Mouse (Mus musculus): ENCODE measurements around the gene Il1rap. TPM values are rescaled to one million over a fixed set of nuclear protein-coding genes. Genes with fewer than 3 reads are reported as not detected.

Gene Il1rap
- polyA plus RNA-seq, 1 experiment from 2014 or later = 3.7 TPM

- 91% methylated on average over 1 of the region's 1 CpGs for WGBS
- no peaks in the 10 kb centered on the region for H3K36me3 ChIP-seq (ENCODE audit: control insufficient read depth, insufficient read depth, low read length)
- H3K27ac ChIP-seq (ENCODE audit: low read depth, low read length) = no peak overlapping the region
- no peaks in the 10 kb centered on the region for H3K4me1 ChIP-seq (ENCODE audit: control insufficient read depth, insufficient read depth, low read length)
- H3K9ac ChIP-seq (ENCODE audit: low read length) = no peak overlapping the region
- H3K27me3 ChIP-seq (replicated peaks; ENCODE audit: control insufficient read depth, insufficient read depth, low read length) = no peaks in the 10 kb centered on the region
- H3K4me3 ChIP-seq (ENCODE audit: low read depth, low read length) = no peak overlapping the region
- ATAC-seq = no peak
- no peak overlapping the region for H3K4me2 ChIP-seq (ENCODE audit: low read length)
- no peaks in the 10 kb centered on the region for H3K9me3 ChIP-seq (replicated peaks; ENCODE audit: control insufficient read depth, low read length)
- no peak for DNase-seq (ENCODE audit: low spot score)
Measured at GRCm38 (mm10) chr16:26601482-26601881, 20.0 kb downstream of the Il1rap start.

- Histone ChIP-seq H3K9ac (ENCODE audit: low read length) (no peak overlapping the region), H3K27me3 (replicated peaks; ENCODE audit: control insufficient read depth, insufficient read depth, low read length) (no peaks in the 10 kb centered on the region), H3K4me3 (ENCODE audit: low read depth, low read length) (no peak overlapping the region), H3K27ac (ENCODE audit: low read depth, low read length) (no peak overlapping the region), H3K9me3 (replicated peaks; ENCODE audit: control insufficient read depth, low read length) (no peaks in the 10 kb centered on the region), H3K4me2 (ENCODE audit: low read length) (no peak overlapping the region), H3K36me3 (ENCODE audit: control insufficient read depth, insufficient read depth, low read length) (no peaks in the 10 kb centered on the region), H3K4me1 (ENCODE audit: control insufficient read depth, insufficient read depth, low read length) (no peaks in the 10 kb centered on the region)
- DNase-seq (ENCODE audit: low spot score) (no peak), ATAC-seq (no peak)
- WGBS = 89% methylated on average over 3 of the region's 3 CpGs
Measured at GRCm38 (mm10) chr16:26604621-26605020, 23.1 kb downstream of the Il1rap start.

- Histone ChIP-seq H3K36me3 (ENCODE audit: control insufficient read depth, insufficient read depth, low read length) (no peaks in the 10 kb centered on the region), H3K4me3 (ENCODE audit: low read depth, low read length) (no peak overlapping the region), H3K27ac (ENCODE audit: low read depth, low read length) (no peak overlapping the region), H3K4me1 (ENCODE audit: control insufficient read depth, insufficient read depth, low read length) (no peaks in the 10 kb centered on the region), H3K27me3 (replicated peaks; ENCODE audit: control insufficient read depth, insufficient read depth, low read length) (no peaks in the 10 kb centered on the region), H3K4me2 (ENCODE audit: low read length) (no peak overlapping the region), H3K9ac (ENCODE audit: low read length) (no peak overlapping the region), H3K9me3 (replicated peaks; ENCODE audit: control insufficient read depth, low read length) (no peaks in the 10 kb centered on the region)
- no peak for DNase-seq (ENCODE audit: low spot score)
- ATAC-seq = no peak
- 91% methylated on average over 2 of the region's 2 CpGs for WGBS
Measured at GRCm38 (mm10) chr16:26608003-26608402, 26.5 kb downstream of the Il1rap start.

GRCm38 (mm10) chr16:26610508-26610907 lies 29.0 kb downstream of the Il1rap start:
- H3K4me3 ChIP-seq (ENCODE audit: low read depth, low read length) = no peak overlapping the region
- DNase-seq (ENCODE audit: low spot score) (no peak), ATAC-seq (no peak)
- no peak overlapping the region for H3K4me2 ChIP-seq (ENCODE audit: low read length)
- H3K9ac ChIP-seq (ENCODE audit: low read length) = no peak overlapping the region
- 75% methylated on average over 1 of the region's 1 CpGs for WGBS
- no peaks in the 10 kb centered on the region for H3K4me1 ChIP-seq (ENCODE audit: control insufficient read depth, insufficient read depth, low read length)
- no peaks in the 10 kb centered on the region for H3K27me3 ChIP-seq (replicated peaks; ENCODE audit: control insufficient read depth, insufficient read depth, low read length)
- no peak overlapping the region for H3K27ac ChIP-seq (ENCODE audit: low read depth, low read length)
- H3K36me3 ChIP-seq (ENCODE audit: control insufficient read depth, insufficient read depth, low read length) = no peaks in the 10 kb centered on the region
- no peaks in the 10 kb centered on the region for H3K9me3 ChIP-seq (replicated peaks; ENCODE audit: control insufficient read depth, low read length)

- Histone ChIP-seq H3K9ac (ENCODE audit: low read length) (no peak overlapping the region), H3K4me2 (ENCODE audit: low read length) (no peak overlapping the region), H3K27ac (ENCODE audit: low read depth, low read length) (no peak overlapping the region), H3K4me1 (ENCODE audit: control insufficient read depth, insufficient read depth, low read length) (no peaks in the 10 kb centered on the region), H3K36me3 (ENCODE audit: control insufficient read depth, insufficient read depth, low read length) (no peaks in the 10 kb centered on the region), H3K4me3 (ENCODE audit: low read depth, low read length) (no peak overlapping the region), H3K27me3 (replicated peaks; ENCODE audit: control insufficient read depth, insufficient read depth, low read length) (no peaks in the 10 kb centered on the region), H3K9me3 (replicated peaks; ENCODE audit: control insufficient read depth, low read length) (no peaks in the 10 kb centered on the region)
- WGBS = 89% methylated on average over 10 of the region's 10 CpGs
- no peak for ATAC-seq
- no peak for DNase-seq (ENCODE audit: low spot score)
Measured at GRCm38 (mm10) chr16:26612499-26613220, 31.2 kb downstream of the Il1rap start.

- H3K9me3 ChIP-seq (replicated peaks; ENCODE audit: control insufficient read depth, low read length) = no peaks in the 10 kb centered on the region
- H3K4me2 ChIP-seq (ENCODE audit: low read length) = no peak overlapping the region
- no peaks in the 10 kb centered on the region for H3K27me3 ChIP-seq (replicated peaks; ENCODE audit: control insufficient read depth, insufficient read depth, low read length)
- H3K4me1 ChIP-seq (ENCODE audit: control insufficient read depth, insufficient read depth, low read length) = no peaks in the 10 kb centered on the region
- ATAC-seq (no peak), DNase-seq (ENCODE audit: low spot score) (no peak)
- no peak overlapping the region for H3K27ac ChIP-seq (ENCODE audit: low read depth, low read length)
- no peak overlapping the region for H3K9ac ChIP-seq (ENCODE audit: low read length)
- H3K4me3 ChIP-seq (ENCODE audit: low read depth, low read length) = no peak overlapping the region
- WGBS = 95% methylated on average over 1 of the region's 1 CpGs
- H3K36me3 ChIP-seq (ENCODE audit: control insufficient read depth, insufficient read depth, low read length) = no peaks in the 10 kb centered on the region
Measured at GRCm38 (mm10) chr16:26623141-26623540, 41.6 kb downstream of the Il1rap start.

- Histone ChIP-seq H3K27me3 (replicated peaks; ENCODE audit: control insufficient read depth, insufficient read depth, low read length) (no peaks in the 10 kb centered on the region), H3K36me3 (ENCODE audit: control insufficient read depth, insufficient read depth, low read length) (no peaks in the 10 kb centered on the region), H3K9me3 (replicated peaks; ENCODE audit: control insufficient read depth, low read length) (no peaks in the 10 kb centered on the region), H3K4me2 (ENCODE audit: low read length) (no peak overlapping the region), H3K9ac (ENCODE audit: low read length) (no peak overlapping the region), H3K27ac (ENCODE audit: low read depth, low read length) (no peak overlapping the region), H3K4me1 (ENCODE audit: control insufficient read depth, insufficient read depth, low read length) (no peaks in the 10 kb centered on the region), H3K4me3 (ENCODE audit: low read depth, low read length) (no peak overlapping the region)
- ATAC-seq (no peak), DNase-seq (ENCODE audit: low spot score) (no peak)
- WGBS = 83% methylated on average over 3 of the region's 3 CpGs
Measured at GRCm38 (mm10) chr16:26626065-26626464, 44.6 kb downstream of the Il1rap start.

- no peaks in the 10 kb centered on the region for H3K27me3 ChIP-seq (replicated peaks; ENCODE audit: control insufficient read depth, insufficient read depth, low read length)
- H3K4me3 ChIP-seq (ENCODE audit: low read depth, low read length) = no peak overlapping the region
- H3K4me2 ChIP-seq (ENCODE audit: low read length) = no peak overlapping the region
- DNase-seq (ENCODE audit: low spot score) = no peak
- H3K9me3 ChIP-seq (replicated peaks; ENCODE audit: control insufficient read depth, low read length) = no peaks in the 10 kb centered on the region
- no peak overlapping the region for H3K9ac ChIP-seq (ENCODE audit: low read length)
- H3K4me1 ChIP-seq (ENCODE audit: control insufficient read depth, insufficient read depth, low read length) = no peaks in the 10 kb centered on the region
- ATAC-seq = no peak
- 67% methylated on average over 2 of the region's 2 CpGs for whole genome bisulfite sequencing
- no peak overlapping the region for H3K27ac ChIP-seq (ENCODE audit: low read depth, low read length)
- H3K36me3 ChIP-seq (ENCODE audit: control insufficient read depth, insufficient read depth, low read length) = no peaks in the 10 kb centered on the region
Measured at GRCm38 (mm10) chr16:26634800-26635199, 53.3 kb downstream of the Il1rap start.

- H3K9me3 ChIP-seq (replicated peaks; ENCODE audit: control insufficient read depth, low read length) = no peaks in the 10 kb centered on the region
- no peak overlapping the region for H3K4me2 ChIP-seq (ENCODE audit: low read length)
- WGBS = 86% methylated on average over 6 of the region's 6 CpGs
- H3K27ac ChIP-seq (ENCODE audit: low read depth, low read length) = no peak overlapping the region
- H3K4me1 ChIP-seq (ENCODE audit: control insufficient read depth, insufficient read depth, low read length) = no peaks in the 10 kb centered on the region
- DNase-seq (ENCODE audit: low spot score) (no peak), ATAC-seq (no peak)
- no peaks in the 10 kb centered on the region for H3K27me3 ChIP-seq (replicated peaks; ENCODE audit: control insufficient read depth, insufficient read depth, low read length)
- H3K4me3 ChIP-seq (ENCODE audit: low read depth, low read length) = no peak overlapping the region
- H3K9ac ChIP-seq (ENCODE audit: low read length) = no peak overlapping the region
- no peaks in the 10 kb centered on the region for H3K36me3 ChIP-seq (ENCODE audit: control insufficient read depth, insufficient read depth, low read length)
Measured at GRCm38 (mm10) chr16:26643077-26643476, 61.6 kb downstream of the Il1rap start.

All from forebrain, embryonic 14.5 days (tissue).